Mouse (Mus musculus): ENCODE results near the gene Adamts16.

Adamts16 gene

GRCm38 (mm10) chr13:70762586-70762985 is 79.0 kb downstream of the Adamts16 start:
- CTCF ChIA-PET: no interaction called here

GRCm38 (mm10) chr13:70761312-70761711 is 80.3 kb downstream of the Adamts16 start:
- CTCF ChIA-PET: no interaction called here

GRCm38 (mm10) chr13:70760186-70760585 is 81.4 kb downstream of the Adamts16 start:
- CTCF ChIA-PET: no interaction called here

DNA sequence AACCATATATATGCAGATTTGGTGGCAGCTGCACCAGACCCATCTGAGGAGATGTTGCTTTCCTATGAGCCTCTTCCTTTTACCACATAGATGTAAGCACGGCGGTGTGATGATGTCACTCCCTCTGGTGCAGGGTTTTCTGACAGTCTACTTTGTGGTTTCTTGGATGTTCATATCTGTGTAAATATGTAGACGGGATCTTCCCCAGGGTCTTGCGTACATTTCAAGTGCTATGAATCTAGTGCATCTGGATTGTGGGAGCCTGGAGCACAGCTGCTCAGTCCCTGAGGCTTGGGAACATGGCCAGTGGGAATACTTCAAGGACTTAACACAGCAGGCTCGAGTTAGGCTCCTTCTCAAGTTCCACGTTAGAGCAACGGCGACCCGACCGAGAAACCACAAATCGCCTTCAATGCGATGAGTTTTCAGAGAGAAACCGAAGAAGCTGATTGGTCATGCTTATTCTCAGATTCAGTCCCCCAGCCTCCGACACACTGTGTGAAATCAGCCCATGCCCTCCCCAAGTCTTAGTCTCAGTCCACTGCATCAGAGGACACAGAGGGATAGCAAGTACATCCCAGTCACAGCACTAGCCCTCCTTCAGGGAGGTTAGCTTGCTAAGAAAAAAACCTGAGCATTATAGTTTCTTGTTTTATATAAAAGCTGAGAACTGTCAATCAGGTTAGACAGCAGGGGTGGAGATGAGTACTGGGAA is 95.2 kb downstream of the Adamts16 start:
- CTCF ChIA-PET: no interaction called here

DNA sequence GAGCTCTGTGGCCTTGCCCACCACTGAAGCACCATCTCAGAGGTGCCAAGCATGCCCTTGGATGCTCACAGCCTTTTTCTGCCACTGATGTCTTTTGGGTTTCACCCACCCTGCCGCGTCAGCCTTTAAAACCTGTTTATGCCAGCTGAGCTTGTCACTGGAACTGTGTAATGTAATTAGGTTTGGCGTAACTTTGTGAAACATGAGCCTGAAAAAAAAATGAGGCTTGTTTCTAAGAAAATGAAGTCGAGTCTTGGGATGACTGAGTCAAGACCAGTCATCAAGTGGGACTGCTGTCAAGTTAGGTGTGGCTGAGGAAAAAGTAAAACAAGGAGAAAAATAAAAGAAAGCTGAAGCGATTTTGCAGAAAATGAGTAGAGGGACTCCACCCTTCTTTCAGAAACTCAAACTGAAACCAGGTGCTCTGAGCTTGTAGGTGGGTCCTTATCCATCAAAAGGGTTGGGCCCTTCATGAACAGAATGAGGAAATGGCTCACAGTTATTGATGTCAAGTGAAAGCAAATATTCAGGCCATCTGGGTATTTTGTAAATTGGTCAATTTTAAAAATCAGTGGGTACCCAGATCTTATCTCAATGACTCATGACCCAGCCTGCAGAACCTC is 97.1 kb downstream of the Adamts16 start:
- CTCF ChIA-PET: no interaction called here

GRCm38 (mm10) chr13:70742693-70743092 is 98.9 kb downstream of the Adamts16 start:
- CTCF ChIA-PET: no interaction called here

DNA sequence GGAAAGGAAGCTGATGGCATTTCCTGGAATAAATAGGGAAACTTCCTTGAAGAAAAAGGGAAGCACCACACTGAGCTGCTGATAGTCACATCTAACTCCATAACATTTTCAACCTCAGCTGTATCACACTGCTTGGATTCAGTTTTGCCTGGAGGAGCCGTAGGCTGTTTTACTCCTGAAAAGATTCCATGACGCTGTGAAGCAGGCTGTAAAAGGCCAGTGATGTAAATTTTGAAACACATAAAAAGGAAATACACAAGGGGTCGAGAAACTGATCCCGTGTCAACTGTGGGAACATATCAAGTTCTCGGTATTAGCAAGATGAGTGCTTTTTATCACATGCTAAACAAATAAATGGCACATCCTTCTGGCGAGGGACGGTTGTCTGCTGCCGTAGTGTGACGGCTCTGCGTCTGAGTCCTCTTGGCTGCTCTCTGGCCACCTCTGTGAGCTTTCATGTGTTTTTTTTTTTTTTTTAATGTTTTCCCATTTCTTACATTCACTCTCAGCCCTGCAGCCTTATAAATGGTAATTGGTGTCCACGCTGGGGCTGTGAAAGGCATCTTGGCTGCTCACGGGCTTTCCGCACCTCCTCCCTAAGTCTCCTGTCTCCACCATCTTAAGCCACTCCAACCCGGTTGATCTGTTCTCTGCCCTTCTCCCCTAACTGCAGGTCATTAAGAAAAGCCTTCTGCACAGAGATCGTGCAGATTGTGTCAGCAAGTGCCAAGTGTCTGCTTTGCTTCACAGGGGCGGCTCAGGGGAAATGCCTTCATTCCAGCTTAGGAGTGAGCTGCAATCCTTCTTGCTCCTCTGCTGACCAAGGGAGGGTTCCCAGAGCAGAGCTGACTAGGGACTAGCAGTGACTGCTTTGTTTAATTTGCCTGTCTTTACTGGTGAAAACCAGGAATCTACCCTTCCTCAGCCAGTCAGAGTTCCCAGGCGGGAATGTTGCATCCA is 101.0 kb downstream of the Adamts16 start:
- CTCF ChIA-PET: no interaction called here

DNA sequence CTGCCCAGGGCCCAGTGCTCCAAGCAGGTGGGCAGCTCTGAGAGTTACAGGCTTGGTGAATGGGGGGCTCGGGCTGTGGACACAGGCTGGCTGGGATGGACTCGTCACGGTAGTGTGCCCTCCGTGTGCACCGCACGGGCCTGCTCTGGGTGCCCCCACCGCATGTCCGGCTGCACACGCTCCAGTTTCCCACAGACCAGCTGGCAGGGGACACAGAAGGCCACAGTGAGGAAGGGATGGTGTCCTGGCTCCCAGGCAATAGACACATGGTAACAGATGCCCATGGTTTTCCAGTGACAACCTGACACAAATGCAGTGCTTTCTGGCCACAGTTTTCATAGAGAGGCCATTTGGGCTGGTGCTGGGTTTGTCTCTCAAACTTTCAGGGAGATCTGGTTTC is 102.8 kb downstream of the Adamts16 start:
- CTCF ChIA-PET: no interaction called here

DNA sequence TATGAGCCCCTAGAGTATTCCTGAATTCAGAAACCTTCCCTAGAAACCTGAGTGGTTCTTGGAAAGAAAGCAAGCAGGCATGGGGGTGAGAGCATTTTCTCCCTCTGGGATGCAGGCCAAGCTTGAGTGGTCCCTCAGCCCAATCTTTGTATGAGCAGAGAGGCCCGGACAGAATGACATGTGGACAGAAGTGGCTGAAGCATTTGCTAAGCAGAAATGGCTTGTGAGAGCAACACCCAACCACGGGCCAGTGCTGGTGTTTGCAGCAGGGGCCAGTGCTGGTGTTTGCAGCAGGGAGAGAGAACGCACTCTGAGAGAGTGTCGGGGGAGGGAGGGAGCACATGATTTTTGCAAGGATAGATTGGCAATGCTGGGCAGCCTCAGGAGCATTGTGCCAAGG is 105.2 kb downstream of the Adamts16 start:
- CTCF ChIA-PET: no interaction called here

DNA sequence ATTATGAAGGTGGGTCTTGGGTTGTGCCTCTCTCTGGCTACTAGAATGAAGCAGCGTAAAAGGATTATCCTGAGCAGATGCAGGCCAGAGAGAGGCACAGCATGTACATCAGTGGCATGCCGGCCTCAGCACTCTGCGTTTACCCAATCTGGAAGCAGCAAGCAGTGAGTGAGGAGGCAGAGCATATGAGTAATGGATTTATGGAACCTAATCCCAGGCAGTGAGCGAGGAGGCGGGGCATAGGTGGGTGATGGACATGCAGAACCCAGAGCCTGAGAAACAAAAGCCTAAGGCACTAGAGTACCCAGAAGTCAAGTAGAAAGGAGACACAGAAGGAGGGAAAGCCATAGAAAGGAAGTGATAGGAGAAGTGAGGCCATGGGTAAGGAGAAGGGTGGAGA is 107.0 kb downstream of the Adamts16 start:
- CTCF ChIA-PET: no interaction called here

GRCm38 (mm10) chr13:70733911-70734310 is 107.7 kb downstream of the Adamts16 start:
- CTCF ChIA-PET: no interaction called here

GRCm38 (mm10) chr13:70733206-70733605 is 108.4 kb downstream of the Adamts16 start:
- CTCF ChIA-PET: no interaction called here

DNA sequence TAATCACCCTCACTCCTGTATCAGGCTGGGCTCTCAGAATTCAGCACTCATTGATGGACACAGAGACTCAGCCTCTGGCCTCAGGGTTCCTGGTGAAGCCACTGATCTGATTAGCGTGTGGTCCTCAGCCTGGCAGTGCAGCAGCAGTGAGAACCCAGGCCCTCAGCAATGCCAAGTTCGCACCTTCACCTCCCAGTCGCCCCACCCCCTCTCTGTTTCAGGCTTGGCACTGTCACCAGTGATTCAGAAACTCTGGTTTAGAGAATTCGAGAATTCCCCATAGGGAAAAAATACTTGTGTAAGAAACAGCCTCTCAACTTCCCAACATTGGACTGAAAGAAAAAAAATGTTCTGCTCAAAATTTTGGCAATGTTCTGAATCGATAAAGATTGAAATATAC is 108.8 kb downstream of the Adamts16 start:
- CTCF ChIA-PET: no interaction called here

DNA sequence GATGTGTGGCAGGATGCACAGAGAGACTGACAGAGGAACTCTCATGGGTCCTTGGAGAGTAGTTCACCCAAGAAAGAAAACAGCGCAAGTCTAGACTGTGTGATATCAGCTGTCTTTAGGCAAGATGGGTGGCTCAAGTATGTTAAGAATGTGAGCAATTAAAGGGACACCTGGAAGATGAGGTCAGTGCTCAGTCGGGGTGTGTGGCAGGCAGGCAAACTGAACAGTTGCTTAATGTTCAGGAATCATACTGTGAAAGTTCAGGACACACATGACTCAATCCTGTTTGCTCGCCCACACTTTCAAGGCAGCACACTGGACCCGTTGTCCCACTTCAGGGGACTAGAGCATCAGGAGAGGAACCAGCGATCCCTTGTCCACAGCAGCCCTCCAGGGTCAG is 110.3 kb downstream of the Adamts16 start:
- CTCF ChIA-PET: no interaction called here

DNA sequence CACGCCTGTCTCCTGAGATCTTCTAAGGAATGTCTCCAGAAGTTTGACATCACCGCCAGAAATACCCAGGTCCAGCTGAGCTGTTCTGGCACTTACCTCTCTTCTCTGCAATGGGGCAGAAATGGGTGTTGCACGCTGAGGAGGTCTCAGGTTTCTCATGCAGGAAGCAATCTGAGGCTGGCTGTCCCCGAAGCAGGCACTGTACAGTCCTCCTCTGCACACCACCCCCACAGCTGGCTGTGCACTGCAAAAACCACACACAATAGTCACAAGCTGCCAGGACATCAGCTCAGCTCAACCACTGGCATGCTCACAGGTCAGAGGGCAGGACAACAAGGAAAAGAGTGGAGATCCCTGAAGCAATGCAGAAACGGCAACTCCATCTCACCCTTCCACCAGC is 111.6 kb downstream of the Adamts16 start:
- CTCF ChIA-PET: no interaction called here

- CTCF ChIA-PET: no interaction called here
Observed at GRCm38 (mm10) chr13:70726249-70726648, 115.4 kb downstream of the Adamts16 start.

- CTCF ChIA-PET: no interaction called here
Observed at GRCm38 (mm10) chr13:70724635-70725034, 117.0 kb downstream of the Adamts16 start.

DNA sequence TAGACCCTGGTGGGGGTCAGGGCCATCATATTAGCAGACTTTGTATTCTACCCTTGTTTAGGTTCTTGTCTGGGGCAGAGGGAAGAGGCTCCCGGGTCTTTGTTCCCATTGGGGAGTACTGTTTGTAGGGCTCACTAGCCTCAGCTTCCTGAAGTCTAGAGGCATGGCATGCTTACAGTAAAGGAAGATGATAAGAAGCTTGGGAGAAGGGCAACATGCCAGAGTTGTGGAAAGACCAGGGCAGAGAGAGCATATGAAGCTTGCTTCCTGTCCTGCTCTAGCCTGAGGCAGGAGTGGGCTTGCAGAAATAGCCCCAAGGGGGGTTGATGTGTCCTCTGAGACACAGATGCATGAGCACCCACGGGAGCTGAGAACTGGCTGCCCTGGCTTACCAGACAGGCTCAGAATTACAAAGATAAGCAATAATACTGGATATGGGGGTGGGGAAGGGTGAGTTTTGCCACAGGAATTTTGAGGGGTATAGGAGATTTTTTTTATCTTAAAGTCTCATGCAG is 117.4 kb downstream of the Adamts16 start:
- CTCF ChIA-PET: no interaction called here

- CTCF ChIA-PET: no interaction called here
Observed at GRCm38 (mm10) chr13:70719994-70720393, 121.6 kb downstream of the Adamts16 start.

- CTCF ChIA-PET: no interaction called here
Observed at GRCm38 (mm10) chr13:70718814-70719213, 122.8 kb downstream of the Adamts16 start.

GRCm38 (mm10) chr13:70716022-70716421 is 125.6 kb downstream of the Adamts16 start:
- CTCF ChIA-PET: no interaction called here

GRCm38 (mm10) chr13:70714081-70714775 is 127.4 kb downstream of the Adamts16 start:
- CTCF ChIA-PET: no interaction called here

All from spleen, embryonic (tissue).